Mouse (Mus musculus) hindbrain, embryonic 10.5 days (tissue): ENCODE measurements around the gene Tradd. TPM values are rescaled to one million over a fixed set of nuclear protein-coding genes. Genes with fewer than 3 reads are reported as not detected.

Experiments used
- DNase-seq: peaks from one replicate; pipeline ENCODE4 v3.0.0-alpha.2; 2017; ENCODE audit warnings: low spot score
- H3K27ac ChIP-seq: fragments of 300-500 bp; sonication (generic); 2 replicates; pipeline ENCODE4 v1.5.1; 2016; ENCODE audit warnings: mild to moderate bottlenecking, moderate library complexity
- H3K27me3 ChIP-seq: fragments of 300-500 bp; sonication (generic); 2 replicates; pipeline ENCODE4 v1.6.1; 2016; ENCODE audit warnings: mild to moderate bottlenecking; ENCODE audit not compliant: poor library complexity, insufficient read depth, severe bottlenecking
- H3K36me3 ChIP-seq: fragments of 300-500 bp; sonication (generic); 2 replicates; pipeline ENCODE4 v1.6.1; 2016; ENCODE audit warnings: mild to moderate bottlenecking, moderate library complexity
- H3K4me1 ChIP-seq: fragments of 300-500 bp; sonication (generic); replicated peaks from 2 replicates; pipeline ENCODE4 v1.6.1; 2016; ENCODE audit warnings: mild to moderate bottlenecking
- H3K4me3 ChIP-seq: fragments of 300-500 bp; sonication (generic); 2 replicates; pipeline ENCODE4 v1.5.1; 2016; ENCODE audit warnings: mild to moderate bottlenecking, moderate library complexity
- H3K9me3 ChIP-seq: fragments of 300-500 bp; sonication (generic); 2 replicates; pipeline ENCODE4 v1.6.1; 2016; ENCODE audit warnings: mild to moderate bottlenecking, moderate library complexity
- WGBS: fragments of 180-500 bp; shearing (Covaris S2); methylation state at CpG from one replicate; pipeline ENCODE4 v1.1.7; 2016; 5-methylcytosine and 5-hydroxymethylcytosine counted together
- polyA plus RNA-seq: library from polyadenylated mRNA; unstranded; fragments of >200 nt; fragmentation: Nextera tagmentation; extraction: Ambion mirVana; gene quantifications from 2 replicates; pipeline ENCODE4 v1.2.1, GENCODE M21; 2016

Tradd gene
- polyA plus RNA-seq, 1 experiment from 2014 or later = 16.3 TPM

DNA sequence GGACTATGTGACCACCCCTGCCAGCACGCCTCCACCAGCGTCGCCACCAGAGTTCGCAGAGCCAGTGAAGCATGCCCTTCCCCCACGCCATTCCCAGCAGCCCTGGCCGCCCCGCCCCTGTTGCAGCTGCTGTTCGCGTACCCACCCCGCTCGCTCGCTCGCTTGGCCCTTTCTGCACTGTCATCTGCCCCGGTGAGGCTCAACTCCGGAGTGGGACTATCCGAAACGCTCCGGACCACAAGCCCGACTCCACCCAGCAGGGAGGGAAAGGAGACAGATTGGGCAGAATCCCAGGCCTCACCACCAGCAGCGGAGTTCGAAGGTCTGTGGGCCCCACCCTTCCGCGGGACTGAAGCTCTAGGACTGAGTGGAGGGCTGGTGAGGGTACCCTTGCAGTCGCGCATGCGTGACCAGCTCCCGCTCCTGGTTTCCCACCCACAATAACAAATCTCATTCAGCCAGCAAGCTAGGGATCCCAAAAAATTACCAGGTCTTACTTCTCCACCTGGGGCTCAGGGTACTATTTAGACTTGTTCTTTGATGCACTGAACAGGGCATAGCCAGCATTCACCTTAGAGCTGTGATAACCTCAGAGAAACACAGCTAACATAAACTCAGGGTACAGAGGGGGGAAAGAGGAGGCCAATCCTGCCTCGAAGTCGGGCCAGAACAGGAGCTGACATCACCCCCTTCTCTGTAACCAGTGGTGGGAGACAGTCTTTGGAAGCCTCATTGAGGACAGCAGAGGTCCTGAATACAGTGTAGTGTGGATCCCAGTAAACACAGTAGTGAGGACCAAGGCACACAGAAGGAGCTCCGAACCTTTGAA lies 12.1 kb upstream of the Tradd start:
- WGBS = 4% methylated on average over 30 of the region's 30 CpGs

DNA sequence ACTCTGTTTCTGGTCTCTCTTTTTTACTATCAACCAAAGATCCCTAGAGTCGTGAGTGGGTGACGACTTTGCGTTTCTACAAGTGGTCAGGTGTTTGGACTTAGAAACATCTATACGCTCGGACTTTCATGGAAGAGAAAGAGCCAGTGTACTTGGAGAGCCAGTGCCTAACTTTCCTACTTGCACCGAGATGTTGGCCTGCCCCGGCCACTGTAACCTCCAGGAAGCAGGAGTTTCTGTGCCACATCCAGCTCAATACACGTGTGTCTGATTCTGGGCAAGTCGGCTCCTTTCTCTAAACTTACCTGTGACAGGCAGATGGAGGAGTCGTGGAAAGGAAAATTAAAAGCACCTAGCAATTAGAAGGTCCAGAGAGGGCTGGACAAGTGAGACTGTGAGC lies 11.4 kb upstream of the Tradd start, which contains the start of gene Nol3:
Nol3 (plus strand) TSS at position 301 of the 400 bp plus-strand sequence.
- Histone ChIP-seq H3K9me3 (no peaks in the 10 kb centered on the region), H3K27ac (peak within 1 kb of the TSS; percentile 30), H3K4me3 (peak within 1 kb of the TSS; percentile 55), H3K36me3 (peaks cover 10% of the 10 kb centered on the region; the same call in 1 of the 2 replicates), H3K27me3 (peaks cover 100% of the 10 kb centered on the region), H3K4me1 (peaks cover 34% of the 10 kb centered on the region)
- WGBS = 5% methylated on average over 10 of the region's 10 CpGs
- no peak for DNase-seq

More for the DNA sequence above, 12.1 kb upstream of the Tradd start:
- H3K27ac ChIP-seq = peak overlapping the region; percentile 30
- H3K4me3 ChIP-seq = peak overlapping the region; percentile 55
- H3K36me3 ChIP-seq = peaks cover 14% of the 10 kb centered on the region
- peaks cover 32% of the 10 kb centered on the region for H3K4me1 ChIP-seq
- H3K9me3 ChIP-seq = no peaks in the 10 kb centered on the region
- peak; percentile 66 for DNase-seq
- peaks cover 100% of the 10 kb centered on the region for H3K27me3 ChIP-seq

DNA sequence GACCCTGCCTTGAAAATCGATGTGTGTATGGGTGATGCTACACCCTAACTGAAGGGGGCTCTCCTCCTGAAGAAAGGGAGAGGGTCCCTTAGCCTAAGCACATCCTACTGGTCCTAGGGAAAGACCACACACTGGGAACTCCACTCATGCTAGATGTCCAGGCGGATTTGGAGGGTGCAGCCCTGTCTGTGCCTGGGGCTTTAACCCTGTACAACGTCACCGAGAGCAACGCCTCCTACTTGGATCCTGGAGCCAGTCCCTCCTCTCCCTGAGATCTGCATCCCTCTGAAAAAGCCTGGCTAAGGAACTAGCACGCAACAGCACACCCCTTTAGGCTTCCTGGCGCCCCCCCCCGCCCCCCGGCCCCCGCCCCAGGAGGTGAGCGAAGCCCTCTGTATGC lies 11.0 kb upstream of the Tradd start:
- DNase-seq = no peak
- Histone ChIP-seq H3K27me3 (peaks cover 100% of the 10 kb centered on the region), H3K27ac (no peak overlapping the region), H3K36me3 (peaks cover 7% of the 10 kb centered on the region; the same call in 1 of the 2 replicates), H3K4me1 (peaks cover 39% of the 10 kb centered on the region), H3K4me3 (peak overlapping the region; percentile 55; the same call in 1 of the 2 replicates), H3K9me3 (no peaks in the 10 kb centered on the region)
- WGBS = 6% methylated on average over 11 of the region's 11 CpGs

DNA sequence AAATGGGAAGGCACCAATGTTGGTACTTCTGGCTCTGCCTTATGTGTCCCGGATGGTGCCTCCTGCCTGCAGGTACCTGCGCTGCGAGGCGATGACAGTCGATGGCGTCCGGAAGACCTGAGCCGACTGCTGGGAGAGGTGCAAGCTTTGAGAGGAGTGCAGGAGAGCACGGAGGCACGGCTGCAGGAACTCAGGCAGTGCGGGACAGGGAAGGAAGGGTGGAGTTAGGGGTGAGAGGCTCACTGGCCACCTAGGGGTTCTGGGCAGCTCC lies 6.4 kb upstream of the Tradd start:
- H3K4me3 ChIP-seq = peak overlapping the region; percentile 11; the same call in 1 of the 2 replicates
- peaks cover 100% of the 10 kb centered on the region for H3K27me3 ChIP-seq
- H3K9me3 ChIP-seq = peaks cover 6% of the 10 kb centered on the region
- no peak for DNase-seq
- H3K36me3 ChIP-seq = no peaks in the 10 kb centered on the region
- no peak overlapping the region for H3K27ac ChIP-seq
- WGBS = 2% methylated on average over 11 of the region's 11 CpGs
- H3K4me1 ChIP-seq = peaks cover 47% of the 10 kb centered on the region

DNA sequence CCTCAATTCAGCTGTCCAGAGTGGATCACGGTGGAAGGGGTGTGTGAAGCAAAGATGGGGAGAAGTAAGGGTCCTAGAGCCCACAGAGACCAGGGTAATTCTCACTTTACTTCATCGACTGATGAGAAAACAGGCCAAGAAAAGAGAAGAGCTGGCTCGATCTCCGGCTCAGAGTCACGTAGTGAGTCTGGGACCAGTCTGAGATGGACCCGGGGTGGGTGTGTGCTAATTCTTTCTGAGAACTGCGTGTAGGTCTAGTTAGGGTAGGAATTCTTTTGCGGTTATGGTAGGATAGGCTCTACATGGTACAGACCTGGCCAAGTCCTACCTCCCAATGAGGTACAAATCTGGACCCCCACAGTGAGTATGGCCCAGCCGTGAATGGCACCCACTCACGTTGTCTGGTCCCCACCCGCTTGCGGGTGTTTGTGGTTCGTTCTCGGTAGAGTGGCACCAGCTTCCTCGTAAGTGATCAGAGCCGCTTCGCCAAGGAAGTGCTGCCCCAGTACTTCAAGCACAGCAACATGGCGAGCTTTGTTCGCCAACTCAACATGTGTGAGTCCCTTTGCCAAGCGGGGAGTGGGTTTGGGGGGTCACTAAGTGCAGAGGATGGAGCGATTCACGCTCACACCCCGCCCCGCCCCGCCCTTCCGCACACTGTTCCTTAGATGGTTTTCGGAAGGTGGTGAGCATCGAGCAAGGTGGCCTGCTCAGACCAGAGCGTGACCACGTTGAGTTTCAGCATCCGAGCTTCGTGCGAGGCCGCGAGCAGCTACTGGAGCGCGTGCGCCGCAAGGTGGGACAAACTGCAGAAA lies 5.9 kb upstream of the Tradd start:
- peak overlapping the region; percentile 59 for H3K4me3 ChIP-seq
- WGBS = 2% methylated on average over 39 of the region's 39 CpGs
- peak; percentile 40 for DNase-seq

DNA sequence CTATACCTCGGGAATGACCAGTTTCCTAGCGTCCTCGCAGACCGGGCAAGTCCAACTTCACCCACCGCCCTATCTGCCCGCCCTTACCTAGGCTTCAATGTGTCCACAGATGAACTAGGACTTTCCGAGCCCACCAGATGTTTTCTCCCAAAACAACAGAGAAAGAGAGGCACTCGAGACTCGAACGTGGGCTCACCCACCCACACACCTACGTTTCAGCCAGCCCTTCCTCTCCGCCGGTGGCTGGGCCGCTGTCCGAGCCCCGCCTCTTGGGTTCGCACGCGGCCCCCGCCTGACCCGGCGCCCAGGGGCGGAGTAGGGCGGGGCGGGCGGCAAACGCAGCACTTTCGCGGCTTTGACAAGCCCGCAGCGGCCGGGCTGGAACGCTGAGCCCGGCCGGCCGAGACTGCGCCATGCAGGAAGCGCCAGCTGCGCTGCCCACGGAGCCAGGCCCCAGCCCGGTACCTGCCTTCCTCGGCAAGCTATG lies 5.1 kb upstream of the Tradd start, which contains the start of gene Hsf4:
Hsf4 (plus strand) TSS at position 341 of the 487 bp plus-strand sequence.
- peaks cover 6% of the 10 kb centered on the region for H3K9me3 ChIP-seq
- peaks cover 47% of the 10 kb centered on the region for H3K4me1 ChIP-seq
- WGBS = under 1% methylated on average over 42 of the region's 42 CpGs
- peak within 1 kb of the TSS; percentile 59 for H3K4me3 ChIP-seq
- peak; percentile 42 for DNase-seq
- peak within 1 kb of the TSS; percentile 45 for H3K27ac ChIP-seq
- peaks cover 100% of the 10 kb centered on the region for H3K27me3 ChIP-seq
- H3K36me3 ChIP-seq = no peaks in the 10 kb centered on the region

More for the DNA sequence above, 5.9 kb upstream of the Tradd start:
- no peaks in the 10 kb centered on the region for H3K36me3 ChIP-seq
- no peak overlapping the region for H3K27ac ChIP-seq
- H3K9me3 ChIP-seq = peaks cover 6% of the 10 kb centered on the region
- H3K27me3 ChIP-seq = peaks cover 100% of the 10 kb centered on the region
- peaks cover 41% of the 10 kb centered on the region for H3K4me1 ChIP-seq

DNA sequence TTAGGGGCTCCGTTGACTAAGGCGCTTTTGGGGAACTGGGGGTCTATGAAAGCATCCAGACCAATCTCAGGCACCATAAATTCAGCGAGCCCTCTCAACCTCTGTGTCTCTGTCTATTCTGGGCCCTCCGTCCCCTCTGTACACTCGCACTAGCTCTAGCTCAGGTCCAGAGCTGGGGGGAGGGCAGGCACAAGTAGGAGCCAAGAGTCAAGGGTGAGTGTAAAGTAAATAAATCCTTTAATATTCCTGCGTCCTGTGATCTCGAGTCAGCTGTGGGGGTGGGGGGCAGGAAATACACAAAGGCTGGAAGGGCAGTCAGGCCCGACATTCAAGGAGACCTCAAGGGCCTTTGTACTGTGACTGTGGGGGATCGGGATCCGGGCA lies 4.7 kb upstream of the Tradd start:
- Histone ChIP-seq H3K4me1 (peaks cover 51% of the 10 kb centered on the region), H3K4me3 (peak overlapping the region; percentile 59), H3K36me3 (no peaks in the 10 kb centered on the region), H3K27me3 (peaks cover 100% of the 10 kb centered on the region), H3K9me3 (peaks cover 6% of the 10 kb centered on the region), H3K27ac (peak overlapping the region; percentile 45)
- DNase-seq = no peak
- WGBS = under 1% methylated on average over 10 of the region's 10 CpGs

DNA sequence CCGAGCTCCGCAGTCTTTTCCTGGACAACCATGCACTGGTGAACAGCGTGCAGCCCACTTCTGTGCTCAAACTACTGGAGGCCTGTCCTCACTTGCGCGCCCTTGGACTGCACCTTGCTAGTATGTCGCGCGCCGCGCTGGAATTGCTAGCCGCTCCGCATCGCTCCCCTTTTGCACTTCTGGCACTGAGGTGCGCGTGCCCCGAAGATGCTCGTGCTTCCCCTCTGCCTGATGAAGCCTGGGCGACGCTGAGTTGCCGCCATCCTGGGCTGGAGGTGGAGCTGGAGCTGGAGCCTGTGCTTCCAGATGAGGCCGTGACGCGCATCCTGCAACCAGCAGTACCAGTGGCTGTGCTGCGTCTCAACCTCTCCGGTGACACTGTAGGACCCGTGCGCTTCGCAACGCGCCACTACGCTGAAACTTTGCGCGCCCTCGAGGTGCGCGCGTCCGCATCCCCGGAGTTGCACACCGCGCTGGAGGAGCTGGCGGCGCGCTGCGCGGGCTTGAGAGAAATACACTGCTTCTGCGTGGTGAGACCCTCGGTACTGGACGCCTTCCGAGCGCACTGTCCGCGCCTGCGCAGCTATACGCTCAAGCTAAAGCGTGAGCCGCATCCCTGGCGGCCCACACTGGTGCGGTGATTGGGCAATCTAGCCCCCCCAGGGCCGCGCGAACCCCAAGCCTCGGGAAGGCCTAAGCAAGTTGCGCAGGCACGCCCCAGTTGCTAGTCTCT lies 4.1 kb upstream of the Tradd start:
- H3K36me3 ChIP-seq = no peaks in the 10 kb centered on the region
- H3K4me3 ChIP-seq = peak overlapping the region; percentile 59
- peak overlapping the region; percentile 45 for H3K27ac ChIP-seq
- under 1% methylated on average over 65 of the region's 65 CpGs for WGBS
- H3K27me3 ChIP-seq = peaks cover 100% of the 10 kb centered on the region
- H3K9me3 ChIP-seq = peaks cover 6% of the 10 kb centered on the region
- peak; percentile 81 for DNase-seq
- peaks cover 53% of the 10 kb centered on the region for H3K4me1 ChIP-seq

DNA sequence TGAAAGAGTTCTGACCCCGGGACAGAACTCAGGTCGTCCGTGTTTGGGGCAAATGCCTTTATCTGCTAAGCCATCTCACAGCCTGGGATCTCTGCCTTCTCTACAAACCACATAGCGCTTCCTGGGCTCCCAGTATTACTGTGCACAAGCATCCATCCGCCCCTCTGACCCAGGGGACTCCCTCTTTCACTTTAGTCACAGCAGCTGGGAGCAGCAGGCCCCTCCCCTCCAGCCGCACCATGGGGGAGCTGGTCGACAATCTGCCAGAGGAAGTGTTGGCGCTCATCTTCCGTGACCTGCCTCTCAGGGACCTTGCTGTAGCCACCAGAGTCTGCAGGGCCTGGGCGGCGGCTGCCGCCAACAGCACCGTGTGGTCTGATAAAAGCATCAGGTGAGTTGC lies 2.4 kb upstream of the Tradd start:
- peaks cover 100% of the 10 kb centered on the region for H3K27me3 ChIP-seq
- peaks cover 9% of the 10 kb centered on the region for H3K9me3 ChIP-seq
- H3K4me1 ChIP-seq = peaks cover 50% of the 10 kb centered on the region
- 6% methylated on average over 13 of the region's 13 CpGs for WGBS
- H3K27ac ChIP-seq = no peak overlapping the region
- no peak overlapping the region for H3K4me3 ChIP-seq
- DNase-seq = no peak
- no peaks in the 10 kb centered on the region for H3K36me3 ChIP-seq

DNA sequence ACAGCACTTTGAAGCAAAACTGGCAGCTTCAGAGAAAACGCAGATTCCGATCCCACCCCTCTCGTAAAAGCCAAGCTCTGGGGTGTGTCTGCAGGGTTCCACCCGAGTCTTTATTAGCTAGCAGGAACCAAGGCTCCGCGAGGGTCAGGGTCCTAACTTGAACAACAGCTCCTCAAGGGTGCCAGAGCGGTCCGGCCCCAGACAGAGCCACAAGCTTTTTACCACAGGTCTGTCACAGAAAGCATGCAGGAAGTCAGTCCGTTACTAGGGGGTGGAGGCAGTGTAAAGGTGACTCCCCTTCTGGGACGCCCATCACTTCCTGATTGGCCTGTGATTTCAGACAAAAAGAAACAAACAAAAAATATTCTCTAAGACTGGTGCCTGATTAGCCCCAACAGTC lies 719 bp upstream of the Tradd start:
- H3K27me3 ChIP-seq = peaks cover 100% of the 10 kb centered on the region
- no peak for DNase-seq
- peak overlapping the region; percentile 74 for H3K4me3 ChIP-seq
- H3K9me3 ChIP-seq = peaks cover 13% of the 10 kb centered on the region
- H3K27ac ChIP-seq = no peak overlapping the region
- peaks cover 39% of the 10 kb centered on the region for H3K4me1 ChIP-seq
- no peaks in the 10 kb centered on the region for H3K36me3 ChIP-seq
- 16% methylated on average over 10 of the region's 10 CpGs for WGBS

DNA sequence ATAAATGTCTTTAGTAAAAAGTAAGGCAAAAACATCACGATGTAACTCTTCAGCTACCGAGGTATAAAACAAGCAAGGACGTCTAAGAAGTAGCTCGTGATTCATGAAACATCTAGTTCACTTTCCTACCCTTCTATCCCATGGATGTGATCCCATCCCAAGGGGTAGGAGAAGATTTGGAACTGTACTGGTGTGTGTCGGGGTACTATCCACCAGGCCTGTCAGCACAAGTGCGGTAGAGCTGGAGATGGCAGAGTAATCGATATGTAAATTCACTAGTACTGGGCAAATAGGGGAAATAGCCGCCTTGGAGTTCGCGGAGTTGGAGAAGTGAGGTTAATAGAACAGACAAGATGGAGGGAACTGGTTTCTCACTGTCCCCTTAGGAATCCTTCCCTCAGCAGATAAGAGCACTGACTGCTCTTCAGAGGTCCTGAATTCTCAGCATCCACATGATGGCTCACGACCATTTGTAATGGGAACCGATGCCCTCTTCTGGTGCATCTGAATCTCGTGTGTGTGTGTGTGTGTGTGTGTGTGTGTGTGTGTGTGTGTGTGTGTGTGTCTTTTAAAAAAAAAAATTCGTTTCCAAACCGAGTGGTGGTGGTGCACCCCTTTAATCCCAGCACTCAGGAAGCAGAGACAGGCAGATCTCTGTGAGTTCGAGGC lies 1.0 kb downstream of the Tradd start:
- WGBS = 42% methylated on average over 16 of the region's 16 CpGs

More for the DNA sequence above, 1.0 kb downstream of the Tradd start:
- peaks cover 100% of the 10 kb centered on the region for H3K27me3 ChIP-seq
- peak overlapping the region; percentile 74; the same call in 1 of the 2 replicates for H3K4me3 ChIP-seq
- H3K4me1 ChIP-seq = peaks cover 39% of the 10 kb centered on the region
- no peak for DNase-seq
- H3K27ac ChIP-seq = no peak overlapping the region
- no peaks in the 10 kb centered on the region for H3K36me3 ChIP-seq
- H3K9me3 ChIP-seq = peaks cover 13% of the 10 kb centered on the region
